Mouse (Mus musculus) layer of hippocampus, adult 9-11 months (tissue): ENCODE data around the gene Psmd5.

Experiments
- DNase-seq: peaks from one replicate; pipeline ENCODE4 v3.0.0; 2022

The Psmd5 gene

GRCm38 (mm10) chr2:34874816-34875345 is at the start of gene Psmd5:
Gene Psmd5 (minus strand): TSS chr2:34874968.
- DNase-seq: no peak

GRCm38 (mm10) chr2:34922729-34923128 is 48.0 kb upstream of the Psmd5 start:
- DNase-seq: no peak

GRCm38 (mm10) chr2:34920144-34920543 is 45.4 kb upstream of the Psmd5 start:
- no peak for DNase-seq

- DNase-seq: no peak
These were observed 40.3 kb upstream of the Psmd5 start for GRCm38 (mm10) chr2:34915103-34915502.

- no peak for DNase-seq
These were observed 40.0 kb upstream of the Psmd5 start for GRCm38 (mm10) chr2:34914823-34915082.

- DNase-seq: peak; percentile 28
These were observed 39.5 kb upstream of the Psmd5 start for GRCm38 (mm10) chr2:34914069-34914822.

- no peak for DNase-seq
These were observed 38.7 kb upstream of the Psmd5 start, which contains the start of gene Phf19 for GRCm38 (mm10) chr2:34913218-34914068. Gene Phf19 (minus strand): TSS chr2:34914026.

- no peak for DNase-seq
These were observed 37.8 kb upstream of the Psmd5 start for GRCm38 (mm10) chr2:34912613-34913012.

GRCm38 (mm10) chr2:34911871-34912270 is 37.1 kb upstream of the Psmd5 start:
- no peak for DNase-seq

GRCm38 (mm10) chr2:34909719-34910118 is 35.0 kb upstream of the Psmd5 start:
- DNase-seq: no peak

GRCm38 (mm10) chr2:34906861-34907604 is 32.3 kb upstream of the Psmd5 start:
- peak; percentile 51 for DNase-seq

GRCm38 (mm10) chr2:34906426-34906825 is 31.7 kb upstream of the Psmd5 start:
- no peak for DNase-seq

GRCm38 (mm10) chr2:34904849-34905542 is 30.2 kb upstream of the Psmd5 start:
- DNase-seq: peak; percentile 100

GRCm38 (mm10) chr2:34903652-34904405 is 29.1 kb upstream of the Psmd5 start:
- no peak for DNase-seq

GRCm38 (mm10) chr2:34903191-34903590 is 28.4 kb upstream of the Psmd5 start:
- DNase-seq: no peak

GRCm38 (mm10) chr2:34902731-34903130 is 28.0 kb upstream of the Psmd5 start:
- DNase-seq: no peak

GRCm38 (mm10) chr2:34901726-34902125 is 27.0 kb upstream of the Psmd5 start:
- DNase-seq: no peak

GRCm38 (mm10) chr2:34900412-34900811 is 25.6 kb upstream of the Psmd5 start:
- no peak for DNase-seq

- DNase-seq: no peak
These were observed 24.9 kb upstream of the Psmd5 start for GRCm38 (mm10) chr2:34899682-34900081.

- DNase-seq: no peak
These were observed 23.1 kb upstream of the Psmd5 start for GRCm38 (mm10) chr2:34897820-34898219.

GRCm38 (mm10) chr2:34896821-34897460 is 22.2 kb upstream of the Psmd5 start:
- no peak for DNase-seq
